Mouse (Mus musculus): ENCODE results near the gene 4930519P11Rik.

The 4930519P11Rik gene

GRCm38 (mm10) chr2:154613118-154614115 is at the start of gene 4930519P11Rik, which contains the start of gene Zfp341:
4930519P11Rik (minus strand) TSS chr2:154613437.
Zfp341 (plus strand) TSS chr2:154613297.
- peak; percentile 91 to 93 for DNase-seq

GRCm38 (mm10) chr2:154659531-154660074 is 46.4 kb upstream of the 4930519P11Rik start:
- DNase-seq = no peak

GRCm38 (mm10) chr2:154659070-154659469 is 45.8 kb upstream of the 4930519P11Rik start:
- DNase-seq = no peak

GRCm38 (mm10) chr2:154657486-154658237 is 44.4 kb upstream of the 4930519P11Rik start:
- DNase-seq = peak; percentile 34 to 59

- DNase-seq = peak; percentile 98 to 99
Observed at GRCm38 (mm10) chr2:154656710-154657485, 43.7 kb upstream of the 4930519P11Rik start.

GRCm38 (mm10) chr2:154655878-154656414 is 42.7 kb upstream of the 4930519P11Rik start:
- DNase-seq = no peak

- DNase-seq = no peak
Observed at GRCm38 (mm10) chr2:154654976-154655375, 41.7 kb upstream of the 4930519P11Rik start.

- peak; percentile 72 to 74 for DNase-seq
Observed at GRCm38 (mm10) chr2:154651363-154651762, 38.1 kb upstream of the 4930519P11Rik start, which contains the start of gene Chmp4b. Chmp4b (plus strand) TSS chr2:154651705.

GRCm38 (mm10) chr2:154650404-154650803 is 37.2 kb upstream of the 4930519P11Rik start:
- DNase-seq = no peak

- DNase-seq = peak; percentile 72 to 78
Observed at GRCm38 (mm10) chr2:154648086-154648485, 34.8 kb upstream of the 4930519P11Rik start.

GRCm38 (mm10) chr2:154646634-154647033 is 33.4 kb upstream of the 4930519P11Rik start:
- DNase-seq = peak; percentile 20 to 68

- no peak for DNase-seq
Observed at GRCm38 (mm10) chr2:154642712-154643385, 29.6 kb upstream of the 4930519P11Rik start.

GRCm38 (mm10) chr2:154642005-154642459 is 28.8 kb upstream of the 4930519P11Rik start:
- no peak for DNase-seq

GRCm38 (mm10) chr2:154641176-154641575 is 27.9 kb upstream of the 4930519P11Rik start:
- no peak for DNase-seq

- no peak for DNase-seq
Observed at GRCm38 (mm10) chr2:154639115-154639514, 25.9 kb upstream of the 4930519P11Rik start.

- DNase-seq = no peak
Observed at GRCm38 (mm10) chr2:154638521-154638920, 25.3 kb upstream of the 4930519P11Rik start.

GRCm38 (mm10) chr2:154635826-154636225 is 22.6 kb upstream of the 4930519P11Rik start:
- no peak for DNase-seq

- DNase-seq = no peak
Observed at GRCm38 (mm10) chr2:154633876-154634644, 20.8 kb upstream of the 4930519P11Rik start.

- DNase-seq = no peak
Observed at GRCm38 (mm10) chr2:154633039-154633742, 20.0 kb upstream of the 4930519P11Rik start.
